Mouse (Mus musculus) kidney, adult 11 months (tissue): Measurements from ENCODE around the gene Evi2b.

Experiments
- DNase-seq: peaks from one replicate; pipeline ENCODE4 v3.0.0; 2022

Evi2b gene

DNA sequence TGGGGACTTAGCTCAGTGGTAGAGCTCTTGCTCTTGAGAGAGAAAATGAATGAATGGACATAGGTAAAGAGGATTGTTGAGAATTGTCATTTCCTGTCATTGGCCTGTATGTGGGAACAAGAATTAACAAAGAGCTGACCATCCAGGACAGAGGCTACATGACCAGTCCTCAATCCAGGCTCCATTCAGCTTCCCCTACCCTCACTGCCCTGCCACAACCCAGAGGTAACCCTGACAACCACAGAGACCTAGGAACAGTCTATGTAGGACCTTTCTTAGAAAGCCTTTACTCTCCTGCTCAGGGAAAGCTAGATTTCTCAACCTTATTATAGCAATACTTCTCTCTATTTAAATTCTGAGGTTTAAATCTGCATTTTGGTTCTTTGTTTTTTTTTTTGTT is 2.8 kb downstream of the Evi2b start:
- DNase-seq: no peak

DNA sequence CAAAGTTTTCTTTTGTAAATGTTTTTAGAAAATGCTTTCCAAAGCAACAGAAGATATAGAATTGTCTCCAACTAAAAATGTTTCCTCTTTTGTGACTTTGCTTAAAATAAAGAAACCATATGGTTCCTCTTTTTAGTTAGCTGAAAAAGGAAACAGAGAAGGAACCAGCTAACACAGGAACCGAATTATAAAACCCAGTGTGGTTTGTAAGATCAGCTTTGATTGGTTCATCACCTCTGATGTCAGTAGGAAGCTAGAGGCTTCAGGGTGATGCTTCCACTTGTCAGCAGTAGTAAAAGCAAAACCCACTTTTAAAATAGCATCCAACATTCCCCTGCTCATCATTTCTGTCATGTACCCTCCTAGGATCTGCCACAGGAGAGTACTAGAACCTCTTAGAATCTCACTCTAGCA is 3.7 kb downstream of the Evi2b start:
- DNase-seq: no peak

DNA sequence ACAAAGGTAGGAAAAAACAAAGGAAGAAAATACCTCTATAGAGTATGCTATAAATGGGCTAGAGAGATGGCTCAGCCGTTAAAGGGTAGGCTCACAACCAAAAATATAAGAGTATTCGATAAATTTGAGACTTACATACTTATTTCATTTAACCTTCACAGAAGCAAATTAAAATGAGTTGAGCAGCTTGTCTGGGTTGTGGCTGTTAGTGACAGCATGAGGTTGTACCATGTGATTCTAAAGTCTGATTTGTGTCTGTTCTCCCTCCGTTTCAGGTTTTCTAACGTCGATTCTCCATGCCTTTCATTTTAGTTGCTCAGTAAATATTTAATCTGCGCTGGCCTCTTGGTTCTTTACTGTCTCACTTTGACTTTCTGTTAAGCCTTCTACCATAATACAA is 4.3 kb downstream of the Evi2b start:
- DNase-seq: no peak

DNA sequence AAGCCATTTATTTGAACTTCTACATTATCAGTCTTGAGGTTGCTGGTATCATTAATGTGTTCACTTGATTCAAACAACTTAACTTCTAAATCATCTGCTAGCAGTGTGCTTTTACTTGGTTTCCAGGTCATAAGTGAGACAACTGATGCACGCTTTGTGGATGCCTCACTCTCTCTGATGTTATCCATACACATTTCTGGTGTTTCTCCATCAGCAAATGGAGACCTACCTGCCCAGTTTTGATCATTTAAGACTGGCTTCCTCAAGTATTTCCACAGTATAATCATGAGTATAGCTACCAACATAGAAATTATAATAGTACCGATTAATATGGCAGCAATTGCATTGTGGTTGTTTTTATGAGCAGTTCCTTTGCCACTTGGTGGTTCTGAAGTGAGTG is 7.8 kb downstream of the Evi2b start:
- DNase-seq: no peak

- DNase-seq: no peak
Observed at GRCm38 (mm10) chr11:79515331-79515730, 8.2 kb downstream of the Evi2b start.

DNA sequence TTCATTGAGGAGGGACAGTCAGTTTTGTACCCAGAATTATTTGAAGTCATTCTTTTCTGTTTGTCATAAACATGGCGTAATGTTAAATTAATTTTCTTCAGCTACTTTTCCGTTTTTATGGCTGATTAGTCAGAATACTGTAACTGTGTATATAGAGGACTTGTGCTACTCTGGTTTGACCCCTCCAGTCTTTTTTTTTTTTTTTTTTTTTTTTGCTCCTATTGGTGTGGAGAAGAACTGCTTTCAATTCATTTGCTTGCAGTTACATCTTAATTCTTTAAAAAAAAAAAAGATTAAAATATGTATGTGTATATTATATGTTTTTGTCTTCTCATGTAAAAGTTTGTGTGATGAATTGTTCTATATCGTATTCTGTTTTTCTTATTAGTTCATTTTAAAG is 11.6 kb downstream of the Evi2b start:
- no peak for DNase-seq

DNA sequence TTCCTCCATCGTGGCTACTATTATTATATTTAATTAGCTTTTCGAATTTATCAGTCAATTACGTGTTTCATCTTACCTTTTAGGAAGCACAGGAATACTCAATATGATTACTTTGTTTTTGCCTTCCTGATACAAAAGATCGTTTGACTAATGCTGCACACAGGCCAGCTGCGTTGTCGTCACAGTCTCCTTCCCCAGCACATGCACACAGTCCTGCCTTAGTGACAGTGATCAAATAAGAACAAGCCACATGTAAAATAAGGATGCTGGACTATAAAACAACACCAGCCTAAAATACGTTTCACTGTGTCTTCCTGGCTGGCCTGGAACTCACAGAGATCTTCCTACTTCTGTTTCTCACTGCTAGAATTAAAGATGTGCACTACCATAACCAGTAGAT is 19.1 kb downstream of the Evi2b start:
- no peak for DNase-seq

DNA sequence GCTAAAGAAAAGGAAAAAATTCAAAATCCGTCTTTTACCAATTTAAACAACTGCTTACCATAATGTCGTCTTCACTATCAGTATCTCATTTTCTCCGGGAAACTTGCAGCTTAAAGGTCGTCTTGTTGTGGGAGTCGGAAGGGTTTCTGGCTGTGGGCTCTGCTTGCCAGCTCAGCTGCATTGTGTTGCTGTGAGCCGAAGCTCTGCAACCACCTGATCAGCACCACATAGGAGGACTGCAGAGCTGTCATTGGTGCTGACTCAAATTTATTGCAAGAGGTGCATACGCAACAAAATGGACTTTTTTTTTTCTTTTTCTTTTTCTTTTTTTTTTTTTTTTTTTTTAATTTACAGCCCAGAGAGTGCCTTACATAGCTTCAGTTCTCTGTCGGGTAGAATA is 19.7 kb downstream of the Evi2b start, which contains the start of gene Omg:
TSS of gene Omg (minus strand) at position 240 of the 400 bp plus-strand sequence.
- no peak for DNase-seq

DNA sequence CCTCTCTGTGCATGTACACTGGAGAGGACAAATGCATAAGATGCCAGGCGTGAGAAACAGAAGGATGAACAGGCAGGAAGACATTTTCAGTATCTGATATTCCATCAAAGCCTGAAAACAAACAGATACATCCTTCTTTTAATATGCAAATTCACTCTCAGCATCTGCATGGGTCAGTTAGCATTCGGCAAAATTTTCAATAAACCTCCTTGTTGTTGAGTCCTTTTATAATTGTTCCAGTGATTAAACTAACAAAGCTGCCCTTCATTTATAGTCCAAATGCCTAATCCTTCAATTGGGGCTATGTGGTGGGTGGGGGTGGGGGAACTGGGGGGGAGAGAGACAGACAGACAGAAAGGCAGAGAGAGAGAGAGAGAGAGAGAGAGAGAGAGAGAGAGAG is 20.6 kb downstream of the Evi2b start:
- DNase-seq: no peak

DNA sequence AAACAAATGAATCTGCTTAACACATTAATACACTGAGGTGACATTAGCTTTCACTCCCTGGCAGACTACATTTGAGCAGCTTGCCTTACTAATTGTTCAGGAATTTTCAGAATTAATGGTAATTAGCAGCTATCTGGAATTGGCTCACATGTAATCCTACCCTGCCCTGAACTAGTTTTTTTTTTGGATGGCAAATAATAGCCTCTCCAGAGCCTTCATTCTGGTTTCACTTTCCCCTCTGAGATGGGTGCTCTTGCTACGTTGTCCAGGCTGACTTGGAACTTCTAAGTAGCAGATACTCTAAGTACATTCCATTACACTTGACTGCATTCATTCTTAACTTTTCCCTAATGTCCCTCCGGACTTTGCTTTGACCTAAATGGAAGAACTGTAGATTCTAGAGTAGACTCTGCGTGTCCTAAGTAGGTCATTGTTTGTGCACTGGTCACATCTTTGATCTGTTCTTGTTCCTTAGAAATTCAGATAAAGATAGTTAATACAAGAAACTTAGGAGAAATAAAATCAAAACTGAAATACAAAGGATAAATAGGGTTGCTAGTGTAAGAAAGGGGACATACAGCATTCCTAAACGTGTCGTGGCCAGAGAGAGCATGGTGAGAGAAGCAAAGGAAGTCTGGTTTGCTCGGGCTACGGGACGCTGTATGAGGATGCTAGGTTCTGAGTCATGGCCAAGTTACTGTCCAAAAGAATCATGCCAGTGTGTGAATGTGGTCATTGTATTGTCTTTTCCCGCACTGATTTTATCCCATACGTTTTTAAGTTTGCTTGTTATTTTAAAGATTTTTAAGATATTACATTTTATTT is 28.4 kb downstream of the Evi2b start:
- DNase-seq: no peak

- DNase-seq: no peak
Observed at GRCm38 (mm10) chr11:79484721-79485120, 38.8 kb downstream of the Evi2b start.

GRCm38 (mm10) chr11:79483876-79484528 is 39.6 kb downstream of the Evi2b start:
- no peak for DNase-seq

GRCm38 (mm10) chr11:79483392-79483791 is 40.2 kb downstream of the Evi2b start:
- DNase-seq: no peak

DNA sequence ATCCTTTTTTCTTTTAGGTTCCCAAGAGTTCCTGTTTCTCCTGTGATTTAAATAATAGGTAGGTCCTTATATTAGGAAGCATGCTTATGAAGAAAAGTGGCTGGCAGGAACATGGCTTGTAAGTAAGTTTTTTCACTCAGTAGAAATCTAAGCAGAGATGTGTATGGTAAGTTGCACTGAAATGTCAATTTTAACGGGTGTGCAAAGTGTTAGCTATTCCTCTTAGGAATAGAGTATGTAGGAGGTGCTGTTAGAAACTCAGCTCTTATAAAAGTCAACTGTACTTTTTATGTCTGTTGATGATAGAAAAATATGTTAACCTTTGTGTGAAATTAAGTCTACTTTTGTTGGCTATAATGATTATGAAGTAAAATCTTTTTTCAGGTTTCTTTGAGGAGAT is 55.5 kb downstream of the Evi2b start:
- DNase-seq: no peak
